Mouse (Mus musculus) embryonic facial prominence, embryonic 12.5 days (tissue): ENCODE measurements around the gene Fam227a. TPM values are rescaled to one million over a fixed set of nuclear protein-coding genes. Genes with fewer than 3 reads are reported as not detected.
"Not testable (repeated sequence)": the region's sequence is repeated elsewhere in the genome, so short reads cannot be mapped to it uniquely, and the experiment has no call there.

ENCODE experiments used
- ATAC-seq: fragments of 200-750 bp; cut with Nextera tagmentation; 2 replicates; pipeline ENCODE4 v1.8.0; 2017; ENCODE audit not compliant: insufficient number of reproducible peaks, insufficient read depth, low FRiP score, low TSS enrichment
- H3K27ac ChIP-seq: fragments of 300-500 bp; sonication (generic); 2 replicates; pipeline ENCODE4 v1.5.1; 2016; ENCODE audit warnings: mild to moderate bottlenecking
- H3K27me3 ChIP-seq: fragments of 300-500 bp; sonication (generic); 2 replicates; pipeline ENCODE4 v1.6.1; 2016; ENCODE audit warnings: mild to moderate bottlenecking, moderate library complexity
- H3K36me3 ChIP-seq: fragments of 300-500 bp; sonication (generic); 2 replicates; pipeline ENCODE4 v1.6.1; 2016; ENCODE audit warnings: mild to moderate bottlenecking
- H3K4me1 ChIP-seq: fragments of 300-500 bp; sonication (generic); 2 replicates; pipeline ENCODE4 v1.6.1; 2016
- H3K4me2 ChIP-seq: fragments of 300-500 bp; sonication (generic); replicated peaks from 2 replicates; pipeline ENCODE4 v1.6.1; 2016; ENCODE audit warnings: mild to moderate bottlenecking, moderate library complexity
- H3K4me3 ChIP-seq: fragments of 300-500 bp; sonication (generic); 2 replicates; pipeline ENCODE4 v1.5.1; 2016; ENCODE audit warnings: mild to moderate bottlenecking
- H3K9ac ChIP-seq: fragments of 300-500 bp; sonication (generic); 2 replicates; pipeline ENCODE4 v1.6.1; 2016; ENCODE audit warnings: mild to moderate bottlenecking, moderate library complexity
- H3K9me3 ChIP-seq: fragments of 300-500 bp; sonication (generic); 2 replicates; pipeline ENCODE4 v1.6.1; 2016; ENCODE audit warnings: mild to moderate bottlenecking, moderate library complexity
- WGBS: fragments of 180-500 bp; shearing (Covaris S2); methylation state at CpG from one replicate; pipeline ENCODE4 v1.1.7; 2016; 5-methylcytosine and 5-hydroxymethylcytosine counted together
- polyA plus RNA-seq: library from polyadenylated mRNA; unstranded; fragments of >200 nt; fragmentation: Nextera tagmentation; extraction: Ambion mirVana; gene quantifications from 2 replicates; pipeline ENCODE4 v1.2.1, GENCODE M21; 2016

Fam227a gene
- polyA plus RNA-seq, 1 experiment from 2014 or later: 2.9 TPM

- no peak overlapping the region for H3K4me3 ChIP-seq
Measured at GRCm38 (mm10) chr15:79681973-79682372, 23.2 kb upstream of the Fam227a start.

GRCm38 (mm10) chr15:79677936-79678335 is 19.2 kb upstream of the Fam227a start:
- peaks cover 9% of the 10 kb centered on the region for H3K4me1 ChIP-seq
- no peak overlapping the region for H3K9ac ChIP-seq
- H3K4me2 ChIP-seq: no peak overlapping the region
- H3K36me3 ChIP-seq: peaks cover 38% of the 10 kb centered on the region
- no peak overlapping the region for H3K4me3 ChIP-seq
- H3K27me3 ChIP-seq: no peaks in the 10 kb centered on the region
- no peak for ATAC-seq
- H3K27ac ChIP-seq: no peak overlapping the region
- 82% methylated on average over 2 of the region's 2 CpGs for WGBS
- H3K9me3 ChIP-seq: no peaks in the 10 kb centered on the region

More at GRCm38 (mm10) chr15:79681973-79682372, 23.2 kb upstream of the Fam227a start:
- H3K9me3 ChIP-seq: no peaks in the 10 kb centered on the region
- no peak overlapping the region for H3K27ac ChIP-seq
- no peak for ATAC-seq
- no peak overlapping the region for H3K4me2 ChIP-seq
- 89% methylated on average over 4 of the region's 4 CpGs for WGBS
- H3K4me1 ChIP-seq: peaks cover 45% of the 10 kb centered on the region
- peaks cover 2% of the 10 kb centered on the region; the same call in 1 of the 2 replicates for H3K36me3 ChIP-seq
- no peak overlapping the region for H3K9ac ChIP-seq
- no peaks in the 10 kb centered on the region for H3K27me3 ChIP-seq

GRCm38 (mm10) chr15:79671828-79672348 is 13.1 kb upstream of the Fam227a start:
- H3K27me3 ChIP-seq, ATAC-seq, H3K9ac ChIP-seq, H3K9me3 ChIP-seq, H3K4me1 ChIP-seq, H3K27ac ChIP-seq: not testable (repeated sequence)
- 83% methylated on average over 11 of the region's 11 CpGs for WGBS
- peaks cover 35% of the 10 kb centered on the region for H3K36me3 ChIP-seq
- H3K4me3 ChIP-seq: peak overlapping the region; percentile 97
- H3K4me2 ChIP-seq: peak overlapping the region; percentile 68

- Histone ChIP-seq H3K27ac (0 out of 2 replicates have a peak overlapping the region, but pooled peaks have one; percentile 46), H3K4me3 (peak overlapping the region; percentile 97), H3K27me3 (no peaks in the 10 kb centered on the region), H3K4me1 (peaks cover 5% of the 10 kb centered on the region), H3K36me3 (peaks cover 31% of the 10 kb centered on the region), H3K9me3 (no peaks in the 10 kb centered on the region), H3K9ac (peak overlapping the region; percentile 93), H3K4me2 (peak overlapping the region; percentile 68)
- under 1% methylated on average over 37 of the region's 37 CpGs for WGBS
- ATAC-seq: no peak
Measured at GRCm38 (mm10) chr15:79670972-79671299, 12.2 kb upstream of the Fam227a start.

- Histone ChIP-seq H3K9ac (peak within 1 kb of the TSS; percentile 93), H3K4me1 (peaks cover 5% of the 10 kb centered on the region), H3K27ac (0 out of 2 replicates have a peak within 1 kb of the TSS, but pooled peaks have one; percentile 46), H3K4me2 (peak within 1 kb of the TSS; percentile 68), H3K36me3 (peaks cover 33% of the 10 kb centered on the region), H3K9me3 (no peaks in the 10 kb centered on the region), H3K4me3 (peak within 1 kb of the TSS; percentile 97), H3K27me3 (no peaks in the 10 kb centered on the region)
- 19% methylated on average over 33 of the region's 33 CpGs for WGBS
- peak; percentile 95 for ATAC-seq
Measured at GRCm38 (mm10) chr15:79670249-79670971, 11.7 kb upstream of the Fam227a start, which contains the start of gene Tomm22. TSS of gene Tomm22 (plus strand) at chr15:79670861.

- Histone ChIP-seq H3K4me2 (no peak overlapping the region), H3K27me3 (no peaks in the 10 kb centered on the region), H3K4me3 (no peak overlapping the region), H3K4me1 (peaks cover 5% of the 10 kb centered on the region), H3K36me3 (peaks cover 21% of the 10 kb centered on the region), H3K9me3 (no peaks in the 10 kb centered on the region), H3K27ac (no peak overlapping the region), H3K9ac (no peak overlapping the region)
- WGBS: 74% methylated on average over 10 of the region's 10 CpGs
- ATAC-seq: no peak
Measured at GRCm38 (mm10) chr15:79669195-79669594, 10.4 kb upstream of the Fam227a start.

GRCm38 (mm10) chr15:79664666-79665065 is 5.9 kb upstream of the Fam227a start:
- 91% methylated on average over 8 of the region's 8 CpGs for WGBS
- no peaks in the 10 kb centered on the region; the same call in 1 of the 2 replicates for H3K9me3 ChIP-seq
- no peak overlapping the region for H3K9ac ChIP-seq
- H3K36me3 ChIP-seq: peaks cover 35% of the 10 kb centered on the region
- H3K27me3 ChIP-seq: no peaks in the 10 kb centered on the region
- no peak overlapping the region for H3K27ac ChIP-seq
- H3K4me1 ChIP-seq: peaks cover 3% of the 10 kb centered on the region
- H3K4me2 ChIP-seq: no peak overlapping the region
- no peak overlapping the region for H3K4me3 ChIP-seq
- ATAC-seq: no peak

GRCm38 (mm10) chr15:79661852-79662251 is 3.1 kb upstream of the Fam227a start:
- H3K9ac ChIP-seq: no peak overlapping the region
- no peaks in the 10 kb centered on the region for H3K27me3 ChIP-seq
- H3K9me3 ChIP-seq: no peaks in the 10 kb centered on the region; the same call in 1 of the 2 replicates
- ATAC-seq: no peak
- H3K4me2 ChIP-seq: no peak overlapping the region
- WGBS: 70% methylated on average over 4 of the region's 4 CpGs
- peaks cover 35% of the 10 kb centered on the region for H3K36me3 ChIP-seq
- peaks cover 9% of the 10 kb centered on the region for H3K4me1 ChIP-seq
- no peak overlapping the region for H3K27ac ChIP-seq
- H3K4me3 ChIP-seq: no peak overlapping the region

GRCm38 (mm10) chr15:79657837-79658530 is 772 bp downstream of the Fam227a start:
- no peaks in the 10 kb centered on the region; the same call in 1 of the 2 replicates for H3K9me3 ChIP-seq
- H3K4me3 ChIP-seq: peak overlapping the region; percentile 61
- peak overlapping the region; percentile 77 for H3K9ac ChIP-seq
- peak overlapping the region; percentile 90 for H3K4me2 ChIP-seq
- no peak for ATAC-seq
- H3K36me3 ChIP-seq: peaks cover 15% of the 10 kb centered on the region
- H3K27ac ChIP-seq: peak overlapping the region; percentile 89
- no peaks in the 10 kb centered on the region for H3K27me3 ChIP-seq
- WGBS: 4% methylated on average over 16 of the region's 16 CpGs
- H3K4me1 ChIP-seq: peaks cover 9% of the 10 kb centered on the region

GRCm38 (mm10) chr15:79656451-79656850 is 2.3 kb downstream of the Fam227a start:
- WGBS: 94% methylated on average over 14 of the region's 14 CpGs
- H3K27ac ChIP-seq: no peak overlapping the region
- H3K27me3 ChIP-seq: no peaks in the 10 kb centered on the region
- H3K9ac ChIP-seq: no peak overlapping the region
- no peak for ATAC-seq
- no peak overlapping the region for H3K4me2 ChIP-seq
- H3K4me1 ChIP-seq: peaks cover 9% of the 10 kb centered on the region
- H3K9me3 ChIP-seq: no peaks in the 10 kb centered on the region
- H3K4me3 ChIP-seq: no peak overlapping the region
- H3K36me3 ChIP-seq: peaks cover 1% of the 10 kb centered on the region; the same call in 1 of the 2 replicates

- H3K9ac ChIP-seq: no peak overlapping the region
- WGBS: 73% methylated on average over 4 of the region's 4 CpGs
- H3K4me2 ChIP-seq: no peak overlapping the region
Measured at GRCm38 (mm10) chr15:79651481-79651880, 7.3 kb downstream of the Fam227a start.

More at GRCm38 (mm10) chr15:79651481-79651880, 7.3 kb downstream of the Fam227a start:
- Histone ChIP-seq H3K4me3 (no peak overlapping the region), H3K36me3 (peaks cover 7% of the 10 kb centered on the region; the same call in 1 of the 2 replicates), H3K27me3 (no peaks in the 10 kb centered on the region), H3K9me3 (no peaks in the 10 kb centered on the region), H3K27ac (no peak overlapping the region), H3K4me1 (no peaks in the 10 kb centered on the region)
- no peak for ATAC-seq
